Mouse (Mus musculus) MEL (cell line): ENCODE measurements at regions not wholly inside any gene's neighbourhood (a gene's known extent, or its start where the extent isn't known, plus 50 kb on each side); places are given as distances from the start of the nearest gene placed in this dataset.
"Not testable (repeated sequence)": the region's sequence is repeated elsewhere in the genome, so short reads cannot be mapped to it uniquely, and the experiment has no call there.

Experiments used
- BHLHE40 ChIP-seq: IDR thresholded peaks from 2 replicates; pipeline ENCODE4 v1.6.1; 2012; ENCODE audit warnings: low read depth, mild to moderate bottlenecking, inconsistent platforms, low read length, improper control_type of control experiment, borderline replicate concordance
- CTCF ChIP-seq, 3 experiments: IDR thresholded peaks in 2 of 3; conservative IDR thresholded peaks in 1 of 3; 2 replicates each; pipeline ENCODE4 v1.5.1; 2011 to 2012; ENCODE audit warnings: low read length in 3 of 3, low read depth in 2 of 3, mild to moderate bottlenecking in 2 of 3, improper control_type of control experiment in 1 of 3, inconsistent platforms in 1 of 3, mixed read lengths in 1 of 3, moderate library complexity in 1 of 3; ENCODE audit not compliant: control insufficient read depth in 1 of 3, insufficient read depth in 1 of 3, poor library complexity in 1 of 3, severe bottlenecking in 1 of 3
- E2F4 ChIP-seq: IDR thresholded peaks from 2 replicates; pipeline ENCODE4 v1.6.1; 2011; ENCODE audit warnings: low read depth, low read length, improper control_type of control experiment, borderline replicate concordance
- MAFK ChIP-seq: IDR thresholded peaks from 2 replicates; pipeline ENCODE4 v1.6.1; 2011; ENCODE audit warnings: low read depth, mild to moderate bottlenecking, low read length, improper control_type of control experiment, borderline replicate concordance
- MAZ ChIP-seq: IDR thresholded peaks from 2 replicates; pipeline ENCODE4 v1.6.1; 2012; ENCODE audit warnings: low read depth, mild to moderate bottlenecking, inconsistent platforms, low read length, improper control_type of control experiment
- MEF2A ChIP-seq: IDR thresholded peaks from 2 replicates; pipeline ENCODE4 v1.6.1; 2014; ENCODE audit warnings: low read depth, mild to moderate bottlenecking, inconsistent platforms, low read length, improper control_type of control experiment; ENCODE audit not compliant: poor library complexity, insufficient replicate concordance, severe bottlenecking; ENCODE audit errors: extremely low read depth
- SIN3A ChIP-seq: IDR thresholded peaks from 2 replicates; pipeline ENCODE4 v1.6.1; 2012; ENCODE audit warnings: low read length, improper control_type of control experiment, inconsistent platforms
- USF1 ChIP-seq: IDR thresholded peaks from 2 replicates; pipeline ENCODE4 v1.6.1; 2014; ENCODE audit warnings: low read depth, mild to moderate bottlenecking, inconsistent platforms, low read length, improper control_type of control experiment, moderate library complexity

GRCm38 (mm10) chr10:22491806-22492347, 131.5 kb downstream of the Raet1d start:
- TF ChIP-seq CTCF (IDR thresholded peaks at IDR 0.05 in 2 of 3, conservative IDR thresholded peaks at IDR 0.05 in 1 of 3; ENCODE audit: control insufficient read depth in 1 of 3, insufficient read depth in 1 of 3, low read depth in 2 of 3, low read length in 3 of 3, poor library complexity in 1 of 3, severe bottlenecking in 1 of 3); MAFK; BHLHE40; SIN3A; USF1; MAZ; E2F4; MEF2A: not testable (repeated sequence)
